Mouse (Mus musculus): ENCODE measurements around the gene Tbc1d7. TPM values are rescaled to one million over a fixed set of nuclear protein-coding genes. Genes with fewer than 3 reads are reported as not detected.

Gene Tbc1d7
- polyA plus RNA-seq (2012; rRNA removed), result 8.1 and 16.5 TPM in 2 replicates

DNA sequence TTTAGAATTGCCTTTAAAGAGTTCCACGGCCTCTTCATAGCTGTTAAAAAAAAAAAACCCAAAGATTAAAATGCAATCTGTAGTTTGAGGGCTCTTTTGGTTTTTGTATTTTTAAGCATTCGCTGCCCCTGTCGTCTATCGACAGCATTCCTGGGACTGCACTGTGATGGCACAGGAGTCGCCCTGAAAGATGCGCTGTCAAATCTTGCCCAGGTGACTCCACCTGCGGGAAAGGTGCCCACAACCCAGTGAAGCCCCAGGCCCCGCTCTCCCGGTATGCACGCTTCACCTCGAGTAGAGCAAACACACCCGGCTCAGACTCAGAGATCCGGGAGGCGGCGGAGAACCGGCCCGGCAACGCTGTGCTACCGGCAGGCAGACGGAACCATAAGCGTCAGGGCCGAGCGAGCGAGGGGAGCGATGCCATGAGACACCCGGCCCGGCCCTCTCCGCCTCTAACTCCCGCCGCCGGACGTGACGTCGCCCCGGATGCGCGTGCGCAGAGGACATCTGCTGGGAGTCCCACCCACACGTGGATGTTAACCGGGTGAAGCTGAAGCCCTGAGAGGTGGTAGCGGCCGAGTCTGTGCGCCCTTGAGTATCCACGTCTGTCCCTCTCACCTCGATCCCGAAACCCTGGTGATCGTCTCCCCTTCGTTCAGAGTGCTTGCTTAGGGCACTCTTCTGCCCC, at the start of gene Tbc1d7:
Tbc1d7 (minus strand) TSS at position 482 of the 691 bp plus-strand sequence.
- Histone ChIP-seq H3K4me3 (replicated peaks; ENCODE audit: extremely low read depth, low read depth, low read length) (peak within 1 kb of the TSS; percentile 74), H3K4me1 (ENCODE audit: control insufficient read depth, insufficient read depth, low read length) (no peaks in the 10 kb centered on the region)
- TF ChIP-seq CTCF (IDR thresholded peaks at IDR 0.05; ENCODE audit: insufficient read depth, low read length), result no peak
- TF ChIP-seq POLR2A (IDR thresholded peaks at IDR 0.05; ENCODE audit: borderline replicate concordance, extremely low read depth, low read depth, low read length), result peak; percentile 94; the same call in 1 of the 2 replicates
- WGBS, result under 1% methylated on average over 48 of the region's 48 CpGs
- peak; percentile 99 for DNase-seq

DNA sequence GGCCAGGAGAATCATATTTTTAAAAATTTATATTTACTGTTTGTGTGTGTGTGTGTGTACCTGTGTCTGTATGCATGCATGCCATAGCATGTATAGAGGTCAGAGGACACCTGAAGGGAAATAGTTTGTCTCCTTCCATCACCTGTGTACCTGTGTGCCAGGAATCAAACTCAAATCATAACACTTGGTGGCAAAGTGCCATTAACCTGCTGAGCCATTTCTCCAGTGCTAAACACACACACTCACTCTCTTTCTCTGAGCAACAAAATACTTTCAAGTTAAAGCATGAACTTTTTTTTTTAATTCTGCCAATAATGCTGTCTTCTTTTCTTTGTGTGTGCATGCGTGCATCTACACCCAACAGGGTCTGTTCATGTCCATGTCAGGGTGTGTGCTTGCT, 49.3 kb upstream of the Tbc1d7 start:
- peaks cover 10% of the 10 kb centered on the region; the same call in 1 of the 2 replicates for H3K4me1 ChIP-seq (ENCODE audit: control insufficient read depth, insufficient read depth, low read length)
- WGBS, result 73% methylated on average over 1 of the region's 1 CpGs
- no peak overlapping the region for H3K4me3 ChIP-seq (replicated peaks; ENCODE audit: extremely low read depth, low read depth, low read length)
- no peak for DNase-seq
- no peak for TF ChIP-seq CTCF (IDR thresholded peaks at IDR 0.05; ENCODE audit: insufficient read depth, low read length)
- TF ChIP-seq POLR2A (IDR thresholded peaks at IDR 0.05; ENCODE audit: borderline replicate concordance, extremely low read depth, low read depth, low read length), result no peak

DNA sequence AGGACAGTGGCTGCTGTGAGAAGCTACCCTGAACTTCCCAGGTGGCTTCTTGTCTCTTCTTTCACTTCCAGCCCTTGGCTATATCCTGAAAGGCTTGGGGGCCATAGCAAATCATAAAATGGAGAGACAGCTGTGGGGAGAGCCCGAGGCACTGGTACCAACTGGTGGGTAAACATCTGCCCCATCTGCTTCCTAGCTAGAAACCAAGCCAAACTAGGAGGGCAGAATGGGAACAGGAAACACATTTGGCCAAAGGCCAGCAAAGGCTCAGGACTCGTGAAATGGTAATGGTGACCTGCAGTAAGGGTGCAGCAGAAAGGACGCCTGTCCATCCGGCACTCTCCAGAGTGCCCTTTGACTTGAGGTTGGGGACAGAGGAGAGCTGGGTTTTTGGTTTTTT, 47.5 kb upstream of the Tbc1d7 start:
- no peak overlapping the region for H3K4me3 ChIP-seq (replicated peaks; ENCODE audit: extremely low read depth, low read depth, low read length)
- no peak for TF ChIP-seq CTCF (IDR thresholded peaks at IDR 0.05; ENCODE audit: insufficient read depth, low read length)
- TF ChIP-seq POLR2A (IDR thresholded peaks at IDR 0.05; ENCODE audit: borderline replicate concordance, extremely low read depth, low read depth, low read length), result no peak
- peaks cover 14% of the 10 kb centered on the region; the same call in 1 of the 2 replicates for H3K4me1 ChIP-seq (ENCODE audit: control insufficient read depth, insufficient read depth, low read length)
- WGBS, result 25% methylated on average over 4 of the region's 4 CpGs
- DNase-seq, result no peak

DNA sequence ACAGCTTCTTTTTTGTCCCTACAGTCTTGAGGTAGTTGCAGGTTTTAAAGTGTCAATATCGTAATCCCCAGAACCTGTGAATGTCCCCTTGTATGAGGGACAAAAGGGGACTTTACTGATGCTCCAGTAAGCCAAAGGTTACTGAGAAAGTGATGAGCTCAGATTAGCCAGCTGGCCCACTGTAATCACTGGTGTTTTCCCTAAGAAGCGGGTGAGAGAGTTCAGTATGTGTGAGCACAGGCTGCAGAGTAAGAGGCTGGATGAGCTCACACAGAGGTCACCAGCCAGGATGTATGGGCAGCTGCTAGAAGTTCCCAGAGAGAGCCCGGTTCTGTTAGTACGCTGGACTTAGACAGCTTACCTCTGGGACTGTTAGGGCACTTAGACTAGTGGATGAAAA, 47.0 kb upstream of the Tbc1d7 start:
- DNase-seq, result no peak
- no peak overlapping the region for H3K4me3 ChIP-seq (replicated peaks; ENCODE audit: extremely low read depth, low read depth, low read length)
- 55% methylated on average over 4 of the region's 4 CpGs for WGBS
- peaks cover 14% of the 10 kb centered on the region; the same call in 1 of the 2 replicates for H3K4me1 ChIP-seq (ENCODE audit: control insufficient read depth, insufficient read depth, low read length)
- no peak for TF ChIP-seq CTCF (IDR thresholded peaks at IDR 0.05; ENCODE audit: insufficient read depth, low read length)
- TF ChIP-seq POLR2A (IDR thresholded peaks at IDR 0.05; ENCODE audit: borderline replicate concordance, extremely low read depth, low read depth, low read length), result no peak

DNA sequence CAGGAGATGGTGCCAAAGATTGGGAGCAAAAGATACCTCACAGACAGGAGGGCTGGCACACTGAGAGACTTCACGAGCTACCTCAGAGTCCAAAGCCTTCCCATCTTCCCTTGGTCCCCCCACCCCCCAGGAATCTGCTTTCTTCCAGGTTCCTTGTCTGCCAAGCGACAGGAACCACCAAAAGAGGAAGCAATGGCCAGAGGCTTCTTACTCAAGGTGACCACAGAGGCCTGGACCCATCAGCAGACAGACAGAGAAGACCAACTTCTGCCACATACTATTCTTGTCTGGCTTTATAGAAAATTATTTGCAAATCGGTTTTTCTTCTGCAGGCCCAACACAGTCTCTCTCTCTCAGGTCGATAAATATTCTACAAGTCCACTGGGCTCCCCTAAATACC, 46.4 kb upstream of the Tbc1d7 start:
- no peak for TF ChIP-seq POLR2A (IDR thresholded peaks at IDR 0.05; ENCODE audit: borderline replicate concordance, extremely low read depth, low read depth, low read length)
- TF ChIP-seq CTCF (IDR thresholded peaks at IDR 0.05; ENCODE audit: insufficient read depth, low read length), result no peak
- Histone ChIP-seq H3K4me1 (ENCODE audit: control insufficient read depth, insufficient read depth, low read length) (peaks cover 14% of the 10 kb centered on the region; the same call in 1 of the 2 replicates), H3K4me3 (replicated peaks; ENCODE audit: extremely low read depth, low read depth, low read length) (no peak overlapping the region)
- WGBS, result 76% methylated on average over 4 of the region's 4 CpGs
- DNase-seq, result no peak

DNA sequence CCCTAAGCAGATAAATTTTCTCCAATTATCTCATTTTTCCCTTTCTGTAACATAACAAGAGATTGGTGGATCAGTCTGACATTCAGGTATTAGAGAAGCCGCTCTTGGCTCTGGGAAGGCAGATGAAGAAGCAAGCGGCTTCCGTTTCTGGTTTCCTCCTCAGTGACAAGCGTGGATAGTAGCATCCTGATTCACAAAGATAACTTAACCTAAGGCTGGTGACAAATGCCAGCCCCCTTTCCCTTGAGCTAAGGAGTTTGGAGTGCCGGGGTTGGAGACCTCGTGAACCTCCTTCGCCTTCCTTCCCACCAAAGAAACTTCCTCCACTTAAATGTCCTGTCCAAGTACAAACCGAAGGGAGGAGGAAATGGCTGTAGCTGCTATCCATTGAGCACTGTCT, 45.8 kb upstream of the Tbc1d7 start:
- no peak for TF ChIP-seq POLR2A (IDR thresholded peaks at IDR 0.05; ENCODE audit: borderline replicate concordance, extremely low read depth, low read depth, low read length)
- no peak for TF ChIP-seq CTCF (IDR thresholded peaks at IDR 0.05; ENCODE audit: insufficient read depth, low read length)
- DNase-seq, result no peak
- peaks cover 14% of the 10 kb centered on the region; the same call in 1 of the 2 replicates for H3K4me1 ChIP-seq (ENCODE audit: control insufficient read depth, insufficient read depth, low read length)
- no peak overlapping the region for H3K4me3 ChIP-seq (replicated peaks; ENCODE audit: extremely low read depth, low read depth, low read length)
- WGBS, result 43% methylated on average over 8 of the region's 8 CpGs

DNA sequence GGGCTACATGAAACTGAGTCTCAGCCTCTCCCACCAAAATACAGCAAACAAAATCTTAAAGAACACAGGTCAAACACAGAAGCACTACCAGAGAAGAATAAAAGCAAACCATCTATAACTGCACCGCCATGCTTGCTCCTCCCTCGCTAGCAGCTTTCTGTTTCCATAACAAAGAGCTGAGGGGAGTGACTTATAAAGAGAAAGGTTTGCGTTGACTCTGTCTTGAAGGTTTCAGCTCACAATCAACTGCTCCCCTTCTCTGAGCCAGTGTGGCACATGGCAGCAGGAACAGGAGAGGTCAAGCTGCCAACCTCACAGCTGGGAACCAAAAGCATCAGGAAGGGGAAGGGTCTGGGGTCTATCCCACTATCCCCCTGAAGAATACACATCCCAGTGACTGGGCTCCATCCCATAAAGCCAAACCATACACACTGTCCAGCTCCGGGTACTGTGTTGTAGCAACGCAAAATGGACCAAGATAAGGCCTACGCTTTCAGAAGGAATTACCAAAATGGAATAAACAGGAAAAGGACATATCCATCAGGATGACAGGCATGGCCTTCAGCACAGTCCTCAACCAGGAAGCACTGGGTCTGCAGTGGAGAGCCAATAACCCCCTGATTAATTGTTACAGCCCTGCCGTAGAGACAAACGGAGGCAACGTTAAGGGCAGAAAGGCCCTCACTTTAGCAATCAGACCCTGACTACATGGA, 44.8 kb upstream of the Tbc1d7 start:
- no peak for TF ChIP-seq CTCF (IDR thresholded peaks at IDR 0.05; ENCODE audit: insufficient read depth, low read length)
- TF ChIP-seq POLR2A (IDR thresholded peaks at IDR 0.05; ENCODE audit: borderline replicate concordance, extremely low read depth, low read depth, low read length), result no peak
- 51% methylated on average over 9 of the region's 9 CpGs for WGBS
- peaks cover 14% of the 10 kb centered on the region; the same call in 1 of the 2 replicates for H3K4me1 ChIP-seq (ENCODE audit: control insufficient read depth, insufficient read depth, low read length)
- H3K4me3 ChIP-seq (replicated peaks; ENCODE audit: extremely low read depth, low read depth, low read length), result no peak overlapping the region
- DNase-seq, result no peak

DNA sequence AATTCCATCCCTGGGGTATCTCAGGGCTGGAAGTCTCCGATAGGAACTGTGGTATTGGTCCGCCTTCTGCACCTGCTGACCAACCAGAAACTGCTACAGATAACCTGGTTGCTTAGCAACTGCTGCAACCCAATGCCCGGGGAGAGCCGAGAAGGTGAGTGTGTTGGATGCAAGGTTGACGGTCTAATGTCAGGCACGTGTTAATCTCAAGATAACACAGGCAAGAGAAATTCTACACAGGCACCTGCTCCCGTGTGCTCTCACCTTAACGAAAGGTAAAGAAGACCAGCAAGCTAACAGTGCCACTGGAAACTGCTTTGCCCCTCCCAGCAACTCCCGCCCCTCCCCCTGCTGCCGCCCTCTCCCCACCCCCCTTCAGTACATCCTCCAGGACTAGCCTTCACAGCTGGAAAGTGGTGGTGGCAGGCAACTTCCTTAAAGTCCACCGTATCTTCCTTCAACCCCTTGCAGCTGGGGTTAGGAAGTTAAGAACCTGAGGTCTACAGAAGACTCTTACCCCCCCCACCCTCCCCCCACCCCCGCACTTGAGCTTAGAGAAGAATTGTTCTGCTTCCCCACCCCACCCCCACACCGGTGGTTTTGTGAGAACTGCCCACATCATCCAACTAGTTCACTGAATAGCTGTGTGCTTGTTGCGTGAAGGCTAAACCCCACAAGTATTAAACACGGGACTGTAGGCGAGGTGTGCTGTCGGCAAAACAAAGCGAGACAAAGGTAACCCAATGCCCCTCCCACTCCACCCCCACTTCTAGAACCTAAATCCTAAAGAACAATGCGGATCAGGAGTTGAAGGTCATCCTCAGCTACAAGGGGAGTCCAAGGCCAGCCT, 44.1 kb upstream of the Tbc1d7 start:
- Histone ChIP-seq H3K4me1 (ENCODE audit: control insufficient read depth, insufficient read depth, low read length) (peaks cover 19% of the 10 kb centered on the region; the same call in 1 of the 2 replicates), H3K4me3 (replicated peaks; ENCODE audit: extremely low read depth, low read depth, low read length) (no peak overlapping the region)
- DNase-seq, result no peak
- TF ChIP-seq POLR2A (IDR thresholded peaks at IDR 0.05; ENCODE audit: borderline replicate concordance, extremely low read depth, low read depth, low read length) (no peak), CTCF (IDR thresholded peaks at IDR 0.05; ENCODE audit: insufficient read depth, low read length) (no peak)
- WGBS, result 31% methylated on average over 19 of the region's 19 CpGs

DNA sequence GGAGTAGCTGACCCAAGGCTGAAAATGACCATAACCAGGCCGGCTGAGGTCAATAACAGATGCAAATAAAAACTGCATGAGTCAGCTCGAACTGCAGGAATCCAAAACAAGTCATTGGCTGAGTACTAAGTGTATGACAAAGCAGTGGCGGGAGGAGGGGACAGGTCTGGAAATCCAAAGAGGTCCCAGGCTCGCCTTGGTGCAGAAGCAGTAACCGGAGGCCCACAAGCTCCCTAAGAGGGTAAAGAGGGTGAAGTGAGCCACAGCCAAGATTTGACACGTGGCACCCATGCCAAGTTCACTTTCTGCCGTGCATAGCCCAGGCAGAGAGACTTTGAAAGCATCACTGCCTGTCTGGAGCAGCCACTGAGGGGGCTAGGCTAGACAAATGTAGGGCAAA, 41.0 kb upstream of the Tbc1d7 start:
- no peak for DNase-seq
- H3K4me1 ChIP-seq (ENCODE audit: control insufficient read depth, insufficient read depth, low read length), result peaks cover 15% of the 10 kb centered on the region; the same call in 1 of the 2 replicates
- WGBS, result 45% methylated on average over 7 of the region's 7 CpGs
- TF ChIP-seq CTCF (IDR thresholded peaks at IDR 0.05; ENCODE audit: insufficient read depth, low read length), result no peak
- no peak for TF ChIP-seq POLR2A (IDR thresholded peaks at IDR 0.05; ENCODE audit: borderline replicate concordance, extremely low read depth, low read depth, low read length)
- H3K4me3 ChIP-seq (replicated peaks; ENCODE audit: extremely low read depth, low read depth, low read length), result no peak overlapping the region
